Mouse (Mus musculus) midbrain, embryonic 11.5 days (tissue): ENCODE measurements around the gene Mt4. TPM values are rescaled to one million over a fixed set of nuclear protein-coding genes. Genes with fewer than 3 reads are reported as not detected.

Experiments
- ATAC-seq: fragments of 200-750 bp; cut with Nextera tagmentation; 2 replicates; pipeline ENCODE4 v1.8.0; 2017; ENCODE audit warnings: moderate TSS enrichment, moderate library complexity; ENCODE audit not compliant: low FRiP score
- DNase-seq: peaks from one replicate; pipeline ENCODE4 v3.0.0; 2015; ENCODE audit warnings: low spot score; ENCODE audit errors: missing footprints
- H3K27ac ChIP-seq: fragments of 300-500 bp; sonication (generic); 2 replicates; pipeline ENCODE4 v1.5.1; 2014; ENCODE audit warnings: low read depth, low read length
- H3K27me3 ChIP-seq: fragments of 300-500 bp; sonication (generic); 2 replicates; pipeline ENCODE4 v1.6.1; 2014; ENCODE audit warnings: mild to moderate bottlenecking, low read length, moderate library complexity, mixed read lengths; ENCODE audit not compliant: control insufficient read depth, insufficient read depth
- H3K36me3 ChIP-seq: fragments of 300-500 bp; sonication (generic); 2 replicates; pipeline ENCODE4 v1.6.1; 2014; ENCODE audit warnings: mild to moderate bottlenecking, low read length, moderate library complexity, mixed read lengths; ENCODE audit not compliant: control insufficient read depth, insufficient read depth
- H3K4me1 ChIP-seq: fragments of 300-500 bp; sonication (generic); 2 replicates; pipeline ENCODE4 v1.6.1; 2014; ENCODE audit warnings: low read length; ENCODE audit not compliant: control insufficient read depth, insufficient read depth
- H3K4me2 ChIP-seq: fragments of 300-500 bp; sonication (generic); 2 replicates; pipeline ENCODE4 v1.6.1; 2014; ENCODE audit warnings: mild to moderate bottlenecking, moderate library complexity
- H3K4me3 ChIP-seq: fragments of 300-500 bp; sonication (generic); 2 replicates; pipeline ENCODE4 v1.5.1; 2014; ENCODE audit warnings: low read depth, low read length
- H3K9ac ChIP-seq: fragments of 300-500 bp; sonication (generic); 2 replicates; pipeline ENCODE4 v1.6.1; 2014; ENCODE audit warnings: low read length
- H3K9me3 ChIP-seq: fragments of 300-500 bp; sonication (generic); 2 replicates; pipeline ENCODE4 v1.6.1; 2016; ENCODE audit warnings: low read length; ENCODE audit not compliant: control insufficient read depth
- WGBS: fragments of 180-500 bp; shearing (Covaris S2); extraction: QIAGEN DNeasy Blood & Tissue Kit; methylation state at CpG from one replicate; pipeline ENCODE4 v1.1.7; 2014; 5-methylcytosine and 5-hydroxymethylcytosine counted together
- polyA plus RNA-seq: library from polyadenylated mRNA; unstranded; fragments of >200 nt; fragmentation: Nextera tagmentation; extraction: Ambion mirVana; gene quantifications from 2 replicates; pipeline ENCODE4 v1.2.1, GENCODE M21; 2014

Gene Mt4
- polyA plus RNA-seq, 1 experiment from 2014 or later, result not detected

GRCm38 (mm10) chr8:94182055-94182929 lies 45.3 kb downstream of the Mt4 start:
- Histone ChIP-seq H3K4me2 (peak overlapping the region; percentile 34; the same call in 1 of the 2 replicates), H3K36me3 (no peaks in the 10 kb centered on the region), H3K4me3 (no peak overlapping the region), H3K27me3 (peaks cover 80% of the 10 kb centered on the region), H3K9me3 (no peaks in the 10 kb centered on the region), H3K27ac (no peak overlapping the region), H3K9ac (no peak overlapping the region), H3K4me1 (peaks cover 15% of the 10 kb centered on the region)
- peak; percentile 84 for DNase-seq
- no peak for ATAC-seq
- 69% methylated on average over 13 of the region's 13 CpGs for WGBS

GRCm38 (mm10) chr8:94183117-94183516 lies 46.1 kb downstream of the Mt4 start:
- DNase-seq, result peak; percentile 94
- peak overlapping the region; percentile 34 for H3K4me2 ChIP-seq
- H3K27me3 ChIP-seq, result peaks cover 78% of the 10 kb centered on the region
- no peaks in the 10 kb centered on the region for H3K36me3 ChIP-seq
- peaks cover 15% of the 10 kb centered on the region for H3K4me1 ChIP-seq
- no peak overlapping the region for H3K27ac ChIP-seq
- no peak overlapping the region for H3K9ac ChIP-seq
- peak overlapping the region; percentile 15 for H3K4me3 ChIP-seq
- no peaks in the 10 kb centered on the region for H3K9me3 ChIP-seq
- peak; percentile 57 for ATAC-seq
- under 1% methylated on average over 16 of the region's 16 CpGs for WGBS

- DNase-seq (peak; percentile 90), ATAC-seq (no peak)
- WGBS, result 20% methylated on average over 12 of the region's 12 CpGs
- H3K4me1 ChIP-seq, result peaks cover 12% of the 10 kb centered on the region
- H3K4me3 ChIP-seq, result no peak overlapping the region
- no peak overlapping the region for H3K27ac ChIP-seq
- H3K36me3 ChIP-seq, result no peaks in the 10 kb centered on the region
- H3K4me2 ChIP-seq, result no peak overlapping the region
- H3K9ac ChIP-seq, result no peak overlapping the region
- H3K9me3 ChIP-seq, result no peaks in the 10 kb centered on the region
- peaks cover 68% of the 10 kb centered on the region for H3K27me3 ChIP-seq
Observed at GRCm38 (mm10) chr8:94184357-94184843, 47.4 kb downstream of the Mt4 start.

- peaks cover 7% of the 10 kb centered on the region for H3K4me1 ChIP-seq
Observed at GRCm38 (mm10) chr8:94185791-94186190, 48.8 kb downstream of the Mt4 start.

GRCm38 (mm10) chr8:94186542-94186941 lies 49.5 kb downstream of the Mt4 start:
- peaks cover 56% of the 10 kb centered on the region for H3K27me3 ChIP-seq
- H3K4me2 ChIP-seq, result no peak overlapping the region
- no peak overlapping the region for H3K9ac ChIP-seq
- H3K9me3 ChIP-seq, result no peaks in the 10 kb centered on the region
- peaks cover 7% of the 10 kb centered on the region for H3K4me1 ChIP-seq
- 9% methylated on average over 17 of the region's 17 CpGs for WGBS
- H3K27ac ChIP-seq, result no peak overlapping the region
- no peak overlapping the region for H3K4me3 ChIP-seq
- H3K36me3 ChIP-seq, result no peaks in the 10 kb centered on the region
- peak; percentile 64 for ATAC-seq
- DNase-seq, result peak; percentile 93

More at GRCm38 (mm10) chr8:94185791-94186190, 48.8 kb downstream of the Mt4 start:
- peaks cover 56% of the 10 kb centered on the region for H3K27me3 ChIP-seq
- no peaks in the 10 kb centered on the region for H3K9me3 ChIP-seq
- DNase-seq, result no peak
- no peak overlapping the region for H3K9ac ChIP-seq
- 68% methylated on average over 6 of the region's 6 CpGs for WGBS
- H3K4me3 ChIP-seq, result no peak overlapping the region
- H3K36me3 ChIP-seq, result no peaks in the 10 kb centered on the region
- ATAC-seq, result no peak
- H3K4me2 ChIP-seq, result no peak overlapping the region
- H3K27ac ChIP-seq, result no peak overlapping the region

GRCm38 (mm10) chr8:94187290-94188002 lies 50.4 kb downstream of the Mt4 start:
- WGBS, result 35% methylated on average over 21 of the region's 21 CpGs
- no peak for ATAC-seq
- peak; percentile 93 for DNase-seq
- Histone ChIP-seq H3K36me3 (no peaks in the 10 kb centered on the region), H3K9ac (no peak overlapping the region), H3K27ac (no peak overlapping the region), H3K4me1 (peaks cover 7% of the 10 kb centered on the region), H3K4me3 (no peak overlapping the region), H3K27me3 (peaks cover 50% of the 10 kb centered on the region), H3K4me2 (no peak overlapping the region), H3K9me3 (no peaks in the 10 kb centered on the region)

Other genes with a start within 250 kb of the Mt4 start
- gene Amfr, start 124.4 kb upstream of the Mt4 start, polyA plus RNA-seq, result 56.8 and 64.7 TPM in 2 replicates
- gene Nudt21, start 100.2 kb upstream of the Mt4 start, polyA plus RNA-seq, result 198 and 200 TPM in 2 replicates
- gene Ogfod1, start 100.0 kb upstream of the Mt4 start, polyA plus RNA-seq, result 11.1 and 11.6 TPM in 2 replicates
- 21.3 and 26.6 TPM in 2 replicates for gene Bbs2, start 38.3 kb upstream of the Mt4 start, polyA plus RNA-seq
- 8.5 and 12.0 TPM in 2 replicates for gene Mt3, start 15.4 kb downstream of the Mt4 start, polyA plus RNA-seq
- gene Mt2, start 35.5 kb downstream of the Mt4 start, polyA plus RNA-seq, result 22.9 and 29.8 TPM in 2 replicates
- gene Mt1, start 41.9 kb downstream of the Mt4 start, polyA plus RNA-seq, result 87.0 and 94.1 TPM in 2 replicates
- 118 and 121 TPM in 2 replicates for gene Nup93, start 77.4 kb downstream of the Mt4 start, polyA plus RNA-seq
- gene Slc12a3, start 192.0 kb downstream of the Mt4 start, polyA plus RNA-seq, result not detected in 2 replicates
- 56.8 and 60.4 TPM in 2 replicates for gene Herpud1, start 249.2 kb downstream of the Mt4 start, polyA plus RNA-seq